Mouse (Mus musculus): ENCODE data around the gene Gcn1l1. TPM values are rescaled to one million over a fixed set of nuclear protein-coding genes. Genes with fewer than 3 reads are reported as not detected.

Gene Gcn1l1
- polyA plus RNA-seq, 1 experiment = 42.2 TPM

- H3K27me3 ChIP-seq (replicated peaks; ENCODE audit: control insufficient read depth, insufficient read depth, low read length) = no peaks in the 10 kb centered on the region
- H3K4me1 ChIP-seq (ENCODE audit: control insufficient read depth, insufficient read depth, low read length) = no peaks in the 10 kb centered on the region; the same call in 1 of the 2 replicates
- 86% methylated on average over 12 of the region's 12 CpGs for WGBS
- no peak for DNase-seq
- H3K4me3 ChIP-seq (ENCODE audit: insufficient read depth, low read depth, low read length) = no peak overlapping the region
- H3K36me3 ChIP-seq (ENCODE audit: control insufficient read depth, insufficient read depth, low read length) = peaks cover 6% of the 10 kb centered on the region; the same call in 1 of the 2 replicates
- no peak overlapping the region for H3K27ac ChIP-seq (ENCODE audit: insufficient read depth, low read depth, low read length)
- TF ChIP-seq CTCF (conservative IDR thresholded peaks at IDR 0.05; ENCODE audit: insufficient read depth, insufficient read length, low read depth, low read length) (no peak), POLR2A (IDR thresholded peaks at IDR 0.05; ENCODE audit: low read depth, low read length) (no peak)
Measured at GRCm38 (mm10) chr5:115551386-115551785, 13.7 kb upstream of the Gcn1l1 start.

- WGBS = 89% methylated on average over 13 of the region's 13 CpGs
Measured at GRCm38 (mm10) chr5:115551799-115552198, 13.3 kb upstream of the Gcn1l1 start.

GRCm38 (mm10) chr5:115553801-115554420, 11.1 kb upstream of the Gcn1l1 start:
- no peak overlapping the region for H3K27ac ChIP-seq (ENCODE audit: insufficient read depth, low read depth, low read length)
- 59% methylated on average over 33 of the region's 33 CpGs for WGBS
- TF ChIP-seq POLR2A (IDR thresholded peaks at IDR 0.05; ENCODE audit: low read depth, low read length) (no peak), CTCF (conservative IDR thresholded peaks at IDR 0.05; ENCODE audit: insufficient read depth, insufficient read length, low read depth, low read length) (no peak)

More at GRCm38 (mm10) chr5:115551799-115552198, 13.3 kb upstream of the Gcn1l1 start:
- TF ChIP-seq POLR2A (IDR thresholded peaks at IDR 0.05; ENCODE audit: low read depth, low read length) = no peak
- TF ChIP-seq CTCF (conservative IDR thresholded peaks at IDR 0.05; ENCODE audit: insufficient read depth, insufficient read length, low read depth, low read length) = no peak
- Histone ChIP-seq H3K27ac (ENCODE audit: insufficient read depth, low read depth, low read length) (no peak overlapping the region), H3K27me3 (replicated peaks; ENCODE audit: control insufficient read depth, insufficient read depth, low read length) (no peaks in the 10 kb centered on the region), H3K36me3 (ENCODE audit: control insufficient read depth, insufficient read depth, low read length) (peaks cover 4% of the 10 kb centered on the region; the same call in 1 of the 2 replicates), H3K4me3 (ENCODE audit: insufficient read depth, low read depth, low read length) (no peak overlapping the region), H3K4me1 (ENCODE audit: control insufficient read depth, insufficient read depth, low read length) (no peaks in the 10 kb centered on the region; the same call in 1 of the 2 replicates)
- DNase-seq = no peak

GRCm38 (mm10) chr5:115554536-115555291, 10.3 kb upstream of the Gcn1l1 start:
- Histone ChIP-seq H3K27ac (ENCODE audit: insufficient read depth, low read depth, low read length) (no peak overlapping the region), H3K4me1 (ENCODE audit: control insufficient read depth, insufficient read depth, low read length) (no peaks in the 10 kb centered on the region; the same call in 1 of the 2 replicates), H3K27me3 (replicated peaks; ENCODE audit: control insufficient read depth, insufficient read depth, low read length) (no peaks in the 10 kb centered on the region), H3K4me3 (ENCODE audit: insufficient read depth, low read depth, low read length) (no peak overlapping the region), H3K36me3 (ENCODE audit: control insufficient read depth, insufficient read depth, low read length) (peaks cover 2% of the 10 kb centered on the region; the same call in 1 of the 2 replicates)
- TF ChIP-seq CTCF (conservative IDR thresholded peaks at IDR 0.05; ENCODE audit: insufficient read depth, insufficient read length, low read depth, low read length) (no peak), POLR2A (IDR thresholded peaks at IDR 0.05; ENCODE audit: low read depth, low read length) (no peak)
- WGBS = 70% methylated on average over 18 of the region's 18 CpGs
- peak; percentile 59 for DNase-seq

More at GRCm38 (mm10) chr5:115553801-115554420, 11.1 kb upstream of the Gcn1l1 start:
- no peak for DNase-seq
- no peaks in the 10 kb centered on the region for H3K27me3 ChIP-seq (replicated peaks; ENCODE audit: control insufficient read depth, insufficient read depth, low read length)
- no peaks in the 10 kb centered on the region; the same call in 1 of the 2 replicates for H3K4me1 ChIP-seq (ENCODE audit: control insufficient read depth, insufficient read depth, low read length)
- H3K4me3 ChIP-seq (ENCODE audit: insufficient read depth, low read depth, low read length) = no peak overlapping the region
- H3K36me3 ChIP-seq (ENCODE audit: control insufficient read depth, insufficient read depth, low read length) = peaks cover 2% of the 10 kb centered on the region; the same call in 1 of the 2 replicates

GRCm38 (mm10) chr5:115556217-115556616, 8.8 kb upstream of the Gcn1l1 start:
- TF ChIP-seq CTCF (conservative IDR thresholded peaks at IDR 0.05; ENCODE audit: insufficient read depth, insufficient read length, low read depth, low read length) (peak; percentile 92), POLR2A (IDR thresholded peaks at IDR 0.05; ENCODE audit: low read depth, low read length) (no peak)
- Histone ChIP-seq H3K27ac (ENCODE audit: insufficient read depth, low read depth, low read length) (no peak overlapping the region), H3K4me3 (ENCODE audit: insufficient read depth, low read depth, low read length) (no peak overlapping the region), H3K36me3 (ENCODE audit: control insufficient read depth, insufficient read depth, low read length) (peaks cover 2% of the 10 kb centered on the region; the same call in 1 of the 2 replicates), H3K4me1 (ENCODE audit: control insufficient read depth, insufficient read depth, low read length) (no peaks in the 10 kb centered on the region; the same call in 1 of the 2 replicates), H3K27me3 (replicated peaks; ENCODE audit: control insufficient read depth, insufficient read depth, low read length) (no peaks in the 10 kb centered on the region)
- WGBS = 14% methylated on average over 8 of the region's 8 CpGs
- DNase-seq = peak; percentile 86

GRCm38 (mm10) chr5:115558182-115558794, 6.8 kb upstream of the Gcn1l1 start:
- H3K27ac ChIP-seq (ENCODE audit: insufficient read depth, low read depth, low read length) = no peak overlapping the region
- TF ChIP-seq POLR2A (IDR thresholded peaks at IDR 0.05; ENCODE audit: low read depth, low read length) (no peak), CTCF (conservative IDR thresholded peaks at IDR 0.05; ENCODE audit: insufficient read depth, insufficient read length, low read depth, low read length) (no peak)
- no peak for DNase-seq
- H3K4me1 ChIP-seq (ENCODE audit: control insufficient read depth, insufficient read depth, low read length) = no peaks in the 10 kb centered on the region; the same call in 1 of the 2 replicates
- no peaks in the 10 kb centered on the region for H3K27me3 ChIP-seq (replicated peaks; ENCODE audit: control insufficient read depth, insufficient read depth, low read length)
- WGBS = 88% methylated on average over 14 of the region's 14 CpGs
- no peak overlapping the region for H3K4me3 ChIP-seq (ENCODE audit: insufficient read depth, low read depth, low read length)
- H3K36me3 ChIP-seq (ENCODE audit: control insufficient read depth, insufficient read depth, low read length) = peaks cover 2% of the 10 kb centered on the region; the same call in 1 of the 2 replicates
